Mouse (Mus musculus) heart, embryonic 12.5 days (tissue): ENCODE measurements at regions not wholly inside any gene's neighbourhood (a gene's known extent, or its start where the extent isn't known, plus 50 kb on each side); places are given as distances from the start of the nearest gene placed in this dataset.
A peak's percentile ranks its signal among the peaks of the same experiment; 100 is the strongest.

Experiments used
- ATAC-seq: fragments of 200-750 bp; cut with Nextera tagmentation; 2 replicates; pipeline ENCODE4 v1.8.0; 2017; ENCODE audit warnings: moderate TSS enrichment, moderate library complexity; ENCODE audit not compliant: insufficient number of reproducible peaks, low FRiP score
- H3K27ac ChIP-seq: fragments of 300-500 bp; sonication (generic); 2 replicates; pipeline ENCODE4 v1.5.1; 2016; ENCODE audit warnings: mild to moderate bottlenecking, moderate library complexity; ENCODE audit not compliant: poor library complexity, severe bottlenecking
- H3K27me3 ChIP-seq: fragments of 300-500 bp; sonication (generic); replicated peaks from 2 replicates; pipeline ENCODE4 v1.6.1; 2016; ENCODE audit warnings: mild to moderate bottlenecking, moderate library complexity
- H3K36me3 ChIP-seq: fragments of 300-500 bp; sonication (generic); 2 replicates; pipeline ENCODE4 v1.6.1; 2016; ENCODE audit warnings: mild to moderate bottlenecking, moderate library complexity
- H3K4me1 ChIP-seq: fragments of 300-500 bp; sonication (generic); replicated peaks from 2 replicates; pipeline ENCODE4 v1.6.1; 2016; ENCODE audit warnings: mild to moderate bottlenecking
- H3K4me2 ChIP-seq: fragments of 300-500 bp; sonication (generic); 2 replicates; pipeline ENCODE4 v1.6.1; 2016; ENCODE audit warnings: mild to moderate bottlenecking, moderate library complexity
- H3K4me3 ChIP-seq: fragments of 300-500 bp; sonication (generic); 2 replicates; pipeline ENCODE4 v1.5.1; 2016; ENCODE audit warnings: mild to moderate bottlenecking
- H3K9ac ChIP-seq: fragments of 300-500 bp; sonication (generic); 2 replicates; pipeline ENCODE4 v1.6.1; 2016; ENCODE audit warnings: mild to moderate bottlenecking, moderate library complexity
- H3K9me3 ChIP-seq: fragments of 300-500 bp; sonication (generic); replicated peaks from 2 replicates; pipeline ENCODE4 v1.6.1; 2016; ENCODE audit warnings: mild to moderate bottlenecking, moderate library complexity
- WGBS: fragments of 180-500 bp; shearing (Covaris S2); methylation state at CpG from one replicate; pipeline ENCODE4 v1.1.7; 2016; 5-methylcytosine and 5-hydroxymethylcytosine counted together

DNA sequence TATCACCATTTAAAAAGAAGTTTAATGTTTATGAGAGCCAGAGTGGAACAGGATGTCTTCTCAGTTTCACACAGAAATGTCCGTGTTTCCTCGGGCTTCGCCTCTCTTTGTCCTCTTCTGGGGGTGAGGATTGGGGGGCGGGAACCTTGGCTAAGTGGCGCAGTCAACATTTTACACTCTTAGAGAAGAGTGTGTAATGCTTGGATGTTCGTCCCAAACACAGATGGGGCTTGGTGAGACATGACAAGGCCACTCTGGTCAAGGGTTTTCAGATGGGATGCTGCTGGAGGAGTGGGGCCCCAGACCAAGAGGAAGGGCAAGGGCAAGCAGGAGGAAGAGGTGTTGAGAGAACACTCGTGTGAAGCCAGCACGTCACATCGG, 172.6 kb upstream of the Clint1 start:
- Histone ChIP-seq H3K9me3 (no peaks in the 10 kb centered on the region), H3K27me3 (no peaks in the 10 kb centered on the region), H3K4me2 (no peak overlapping the region), H3K36me3 (no peaks in the 10 kb centered on the region), H3K4me1 (peaks cover 25% of the 10 kb centered on the region), H3K27ac (peak overlapping the region; percentile 57; the same call in 1 of the 2 replicates), H3K4me3 (no peak overlapping the region), H3K9ac (no peak overlapping the region)
- WGBS = 73% methylated on average over 9 of the region's 9 CpGs
- no peak for ATAC-seq

DNA sequence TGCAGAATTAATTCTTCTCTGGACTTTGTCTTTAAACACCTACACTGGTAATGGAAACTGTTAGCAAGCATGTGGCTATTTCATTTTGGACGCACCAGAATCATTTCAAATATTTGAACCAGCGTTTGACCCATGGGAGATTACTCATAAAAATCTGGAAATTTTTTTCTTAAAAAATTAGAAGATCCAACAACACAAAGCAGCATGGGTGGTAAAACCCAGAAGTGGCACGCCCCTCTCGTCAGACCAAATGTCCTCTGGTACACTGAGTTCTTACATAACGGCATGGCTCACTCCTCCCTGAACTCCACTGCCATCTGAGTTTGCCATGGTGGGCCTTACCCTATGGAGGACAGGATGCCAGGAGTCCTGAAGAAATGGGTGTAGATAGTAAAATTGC, 166.3 kb upstream of the Clint1 start:
- no peaks in the 10 kb centered on the region for H3K36me3 ChIP-seq
- H3K4me1 ChIP-seq = peaks cover 26% of the 10 kb centered on the region
- H3K4me3 ChIP-seq = no peak overlapping the region
- no peak overlapping the region for H3K4me2 ChIP-seq
- H3K27ac ChIP-seq = no peak overlapping the region
- H3K9ac ChIP-seq = no peak overlapping the region
- WGBS = 83% methylated on average over 5 of the region's 5 CpGs
- no peaks in the 10 kb centered on the region for H3K27me3 ChIP-seq
- H3K9me3 ChIP-seq = no peaks in the 10 kb centered on the region
- no peak for ATAC-seq

DNA sequence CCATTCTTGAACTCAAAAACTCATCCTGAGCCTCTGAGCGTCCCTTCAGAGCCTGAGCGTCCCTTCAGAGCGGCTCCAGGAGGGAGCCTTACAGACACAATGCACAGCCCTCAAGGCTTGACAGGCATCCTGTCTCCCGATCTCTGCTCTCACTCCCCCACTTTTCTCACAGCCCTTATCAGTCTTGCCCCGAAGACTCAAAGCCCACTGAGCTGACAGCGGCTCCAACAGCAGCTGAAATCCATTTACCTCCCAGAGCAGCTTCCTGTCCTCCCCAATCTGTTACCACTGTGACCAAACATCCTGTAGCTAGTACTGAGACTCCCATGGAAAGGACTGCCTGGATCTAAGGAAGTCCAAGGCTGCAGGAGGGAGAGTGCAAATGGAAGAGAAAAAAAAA, 158.6 kb upstream of the Clint1 start:
- 6% methylated on average over 6 of the region's 6 CpGs for WGBS
- H3K36me3 ChIP-seq = no peaks in the 10 kb centered on the region
- H3K27me3 ChIP-seq = no peaks in the 10 kb centered on the region
- H3K4me1 ChIP-seq = peaks cover 10% of the 10 kb centered on the region
- no peak overlapping the region for H3K9ac ChIP-seq
- H3K4me2 ChIP-seq = no peak overlapping the region
- peak; percentile 86 for ATAC-seq
- no peaks in the 10 kb centered on the region for H3K9me3 ChIP-seq
- no peak overlapping the region for H3K4me3 ChIP-seq
- H3K27ac ChIP-seq = peak overlapping the region; percentile 87

DNA sequence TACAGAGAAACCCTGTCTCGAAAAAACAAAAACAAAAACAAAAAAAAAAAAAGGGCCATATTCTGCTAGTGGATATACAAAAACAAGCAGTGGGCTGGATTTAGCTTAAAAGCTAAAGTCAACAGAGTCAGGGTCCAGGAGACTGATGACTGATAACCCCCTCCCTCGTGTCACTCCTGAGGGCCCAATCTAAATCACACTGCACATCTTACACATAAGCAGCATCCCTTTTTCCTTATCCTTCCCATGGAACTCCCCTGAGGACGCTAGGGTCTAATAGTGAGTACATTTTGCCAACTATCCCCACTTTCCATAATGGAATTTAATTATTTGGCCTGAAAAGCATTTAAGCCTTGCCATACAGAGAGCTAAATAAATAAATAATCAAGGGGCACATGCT, 150.3 kb upstream of the Clint1 start:
- no peak overlapping the region for H3K9ac ChIP-seq
- H3K4me1 ChIP-seq = no peaks in the 10 kb centered on the region
- no peaks in the 10 kb centered on the region for H3K27me3 ChIP-seq
- ATAC-seq = no peak
- 59% methylated on average over 3 of the region's 3 CpGs for WGBS
- no peak overlapping the region for H3K4me3 ChIP-seq
- H3K36me3 ChIP-seq = no peaks in the 10 kb centered on the region
- no peak overlapping the region for H3K4me2 ChIP-seq
- no peaks in the 10 kb centered on the region for H3K9me3 ChIP-seq
- no peak overlapping the region for H3K27ac ChIP-seq

DNA sequence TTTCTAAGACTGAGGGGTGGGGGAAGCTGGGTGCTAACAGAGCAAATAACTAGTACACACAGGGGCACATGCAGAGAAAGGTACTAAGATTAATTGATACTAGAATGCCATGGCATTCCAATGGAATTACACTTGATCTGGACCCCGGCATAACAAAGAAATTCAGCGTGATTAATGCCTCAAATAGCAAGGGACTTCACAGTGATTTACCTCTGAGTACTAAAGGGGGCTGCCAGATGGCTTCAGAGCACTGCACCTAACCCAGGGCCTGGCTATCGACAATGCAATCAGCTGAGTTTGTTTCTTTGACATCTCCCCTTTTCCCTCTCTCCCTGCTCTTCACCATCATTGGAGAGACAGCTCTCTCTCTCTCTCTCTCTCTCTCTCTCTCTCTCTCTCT, 148.9 kb upstream of the Clint1 start:
- ATAC-seq = no peak
- H3K4me2 ChIP-seq = no peak overlapping the region
- no peak overlapping the region for H3K4me3 ChIP-seq
- H3K4me1 ChIP-seq = no peaks in the 10 kb centered on the region
- no peak overlapping the region for H3K9ac ChIP-seq
- 69% methylated on average over 3 of the region's 3 CpGs for WGBS
- no peaks in the 10 kb centered on the region for H3K36me3 ChIP-seq
- no peak overlapping the region for H3K27ac ChIP-seq
- no peaks in the 10 kb centered on the region for H3K9me3 ChIP-seq
- no peaks in the 10 kb centered on the region for H3K27me3 ChIP-seq

DNA sequence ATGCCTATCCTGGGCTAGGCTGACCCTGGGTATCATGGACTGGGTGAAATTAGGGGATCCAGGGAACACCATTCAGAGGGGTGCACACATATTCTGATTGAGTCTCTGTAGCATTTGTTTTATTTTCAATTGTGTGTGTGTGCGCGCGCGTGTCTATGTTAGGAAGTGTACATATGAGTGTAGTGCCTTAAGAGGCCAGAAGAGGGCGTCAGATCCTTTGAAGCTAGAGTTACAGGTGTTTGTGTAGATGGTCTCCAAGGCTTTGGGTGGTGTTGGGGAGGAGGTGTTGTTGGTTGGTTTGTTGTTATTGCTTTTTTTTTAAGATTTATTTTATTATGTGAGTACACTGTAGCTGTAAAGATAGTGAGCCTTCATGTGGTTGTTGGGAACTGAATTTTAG, 147.4 kb upstream of the Clint1 start:
- no peak overlapping the region for H3K4me3 ChIP-seq
- H3K27ac ChIP-seq = no peak overlapping the region
- H3K9ac ChIP-seq = no peak overlapping the region
- no peaks in the 10 kb centered on the region for H3K36me3 ChIP-seq
- 62% methylated on average over 5 of the region's 5 CpGs for WGBS
- ATAC-seq = no peak
- no peaks in the 10 kb centered on the region for H3K9me3 ChIP-seq
- no peaks in the 10 kb centered on the region for H3K27me3 ChIP-seq
- no peaks in the 10 kb centered on the region for H3K4me1 ChIP-seq
- H3K4me2 ChIP-seq = no peak overlapping the region

DNA sequence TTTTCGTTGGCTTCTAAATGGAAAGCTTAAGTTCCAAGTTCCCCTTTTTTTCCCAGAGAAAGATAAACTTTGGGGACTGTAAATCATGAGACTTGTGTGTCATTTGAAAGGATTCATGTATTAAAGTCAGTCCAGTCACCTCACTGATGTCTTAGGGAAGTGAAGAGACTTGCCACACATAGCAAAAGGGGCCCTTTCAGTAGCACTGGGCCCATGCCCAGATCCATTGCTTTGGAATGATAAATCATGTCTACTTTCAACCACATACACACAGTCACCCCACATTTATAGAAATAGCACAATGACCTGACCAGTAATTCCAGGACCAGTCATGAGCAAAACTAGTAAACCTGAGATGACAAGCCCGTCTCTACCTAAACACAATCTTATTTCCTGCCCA, 133.2 kb upstream of the Clint1 start:
- no peaks in the 10 kb centered on the region for H3K27me3 ChIP-seq
- no peak for ATAC-seq
- no peak overlapping the region for H3K9ac ChIP-seq
- whole genome bisulfite sequencing = 46% methylated on average over 2 of the region's 2 CpGs
- H3K36me3 ChIP-seq = no peaks in the 10 kb centered on the region
- H3K4me2 ChIP-seq = no peak overlapping the region
- H3K27ac ChIP-seq = peak overlapping the region; percentile 69
- no peaks in the 10 kb centered on the region for H3K9me3 ChIP-seq
- H3K4me1 ChIP-seq = 0 out of 2 replicates have a peak, but pooled peaks cover 4% of the 10 kb centered on the region
- H3K4me3 ChIP-seq = no peak overlapping the region

DNA sequence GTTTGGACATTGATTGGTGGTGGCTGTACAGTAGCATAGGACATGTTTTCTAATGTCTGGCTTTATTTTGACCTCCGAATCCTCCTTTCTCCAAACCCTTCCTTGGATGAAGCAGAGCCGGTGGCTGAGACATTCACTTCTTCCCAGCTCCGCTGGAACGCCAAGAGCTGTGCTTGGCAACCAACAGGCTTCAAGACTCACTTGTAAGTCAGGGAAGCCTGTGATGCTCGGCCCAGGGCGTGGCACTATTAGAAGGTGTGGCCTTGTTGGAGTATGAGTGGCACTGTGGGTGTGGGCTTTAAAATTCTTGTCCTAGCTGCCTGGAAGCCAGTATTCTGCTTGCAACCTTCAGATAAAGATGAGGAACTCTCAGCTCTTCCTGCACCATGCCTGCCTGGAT, 132.0 kb upstream of the Clint1 start:
- ATAC-seq = no peak
- no peak overlapping the region for H3K27ac ChIP-seq
- 81% methylated on average over 6 of the region's 6 CpGs for WGBS
- H3K36me3 ChIP-seq = no peaks in the 10 kb centered on the region
- no peaks in the 10 kb centered on the region for H3K9me3 ChIP-seq
- H3K4me2 ChIP-seq = no peak overlapping the region
- H3K27me3 ChIP-seq = no peaks in the 10 kb centered on the region
- no peak overlapping the region for H3K4me3 ChIP-seq
- 0 out of 2 replicates have a peak, but pooled peaks cover 4% of the 10 kb centered on the region for H3K4me1 ChIP-seq
- H3K9ac ChIP-seq = no peak overlapping the region

DNA sequence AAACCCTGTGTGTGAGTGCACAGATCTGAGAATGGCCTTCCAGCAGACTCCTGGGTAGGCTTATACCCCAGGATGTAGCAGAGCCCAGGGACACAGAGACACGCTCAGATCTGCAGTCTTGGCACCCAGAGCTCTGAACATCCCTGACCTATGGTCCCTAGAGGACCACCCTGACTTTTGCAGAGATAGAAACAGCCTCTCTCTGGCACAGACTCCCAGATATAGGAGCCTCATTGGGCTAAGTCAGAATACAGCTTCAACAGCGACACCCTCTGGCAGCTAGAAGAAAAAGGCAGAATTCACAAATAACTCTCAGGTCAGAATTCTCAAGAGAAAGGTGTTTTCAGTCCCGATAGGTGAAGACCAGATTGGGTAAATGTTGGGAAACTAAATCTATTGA, 115.3 kb upstream of the Clint1 start:
- no peak overlapping the region for H3K4me3 ChIP-seq
- H3K36me3 ChIP-seq = no peaks in the 10 kb centered on the region
- 40% methylated on average over 3 of the region's 3 CpGs for WGBS
- no peak overlapping the region for H3K9ac ChIP-seq
- ATAC-seq = no peak
- H3K4me1 ChIP-seq = peaks cover 3% of the 10 kb centered on the region; the same call in 1 of the 2 replicates
- H3K27ac ChIP-seq = no peak overlapping the region
- no peak overlapping the region for H3K4me2 ChIP-seq
- no peaks in the 10 kb centered on the region for H3K9me3 ChIP-seq
- H3K27me3 ChIP-seq = no peaks in the 10 kb centered on the region

DNA sequence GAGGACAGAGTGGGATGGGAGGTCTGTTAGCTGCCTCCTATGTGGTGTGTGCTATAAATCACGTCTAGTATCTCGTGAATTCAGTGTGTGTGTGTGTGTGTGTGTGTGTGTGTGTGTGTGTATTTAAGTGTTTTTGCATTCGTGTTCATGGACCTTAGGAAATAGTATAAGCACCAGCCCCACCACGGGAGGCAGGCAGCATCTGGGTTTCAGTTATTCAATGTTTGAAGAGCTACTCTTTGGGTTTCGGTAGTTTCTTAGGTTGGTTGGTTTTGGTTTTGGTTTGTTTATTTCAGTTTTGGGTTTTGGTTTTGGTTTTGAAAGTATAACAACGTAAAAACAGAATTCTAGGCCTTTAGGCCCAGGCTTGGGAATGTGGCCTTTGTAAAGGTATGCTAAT, 113.5 kb upstream of the Clint1 start:
- Histone ChIP-seq H3K9me3 (no peaks in the 10 kb centered on the region), H3K27ac (no peak overlapping the region), H3K4me1 (peaks cover 3% of the 10 kb centered on the region; the same call in 1 of the 2 replicates), H3K36me3 (no peaks in the 10 kb centered on the region), H3K4me2 (no peak overlapping the region), H3K27me3 (no peaks in the 10 kb centered on the region), H3K9ac (no peak overlapping the region), H3K4me3 (no peak overlapping the region)
- 74% methylated on average over 6 of the region's 6 CpGs for WGBS
- no peak for ATAC-seq

DNA sequence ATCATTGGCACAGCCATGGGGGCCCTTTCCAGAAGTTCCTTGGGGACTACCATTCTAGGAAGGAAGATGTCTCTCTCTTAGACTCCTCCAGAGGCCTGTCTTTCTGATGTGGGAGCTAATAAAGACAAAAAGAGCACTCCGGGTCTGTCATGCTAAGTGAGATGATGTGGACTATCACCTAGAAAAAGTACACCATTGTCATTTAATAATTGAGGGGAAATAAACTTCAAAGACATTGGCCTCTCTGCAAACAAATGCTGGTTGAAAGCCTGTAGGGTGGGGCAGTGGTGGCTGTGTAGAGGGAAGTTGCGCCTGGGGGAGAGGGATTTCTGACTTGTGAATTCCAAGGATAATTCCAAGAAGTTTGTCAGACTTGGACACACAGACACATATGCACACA, 105.9 kb upstream of the Clint1 start:
- Histone ChIP-seq H3K4me1 (no peaks in the 10 kb centered on the region), H3K27me3 (no peaks in the 10 kb centered on the region), H3K9me3 (peaks cover 8% of the 10 kb centered on the region; the same call in 1 of the 2 replicates), H3K27ac (no peak overlapping the region), H3K9ac (no peak overlapping the region), H3K36me3 (no peaks in the 10 kb centered on the region), H3K4me3 (no peak overlapping the region), H3K4me2 (no peak overlapping the region)
- 85% methylated on average over 2 of the region's 2 CpGs for WGBS
- no peak for ATAC-seq

DNA sequence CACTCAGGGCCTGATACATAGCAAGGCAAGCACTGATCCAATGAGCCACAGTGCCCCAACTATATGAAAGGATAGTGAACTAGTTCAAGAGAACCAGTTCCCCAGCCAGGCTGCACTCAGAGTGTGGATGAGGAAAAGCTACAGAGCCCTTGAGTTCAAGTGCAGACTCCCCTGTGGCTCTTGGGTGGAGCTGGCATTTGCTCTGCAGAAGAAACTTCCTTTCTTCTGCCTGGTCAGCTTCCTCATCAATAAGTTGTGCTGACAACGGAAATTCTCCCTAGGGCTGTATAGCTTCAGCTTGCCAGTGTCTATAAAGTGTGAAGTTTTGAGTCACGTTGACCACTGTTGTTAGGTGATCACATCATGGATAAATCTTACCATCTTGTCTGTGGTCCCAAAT, 101.6 kb upstream of the Clint1 start:
- Histone ChIP-seq H3K9ac (no peak overlapping the region), H3K4me2 (no peak overlapping the region), H3K9me3 (no peaks in the 10 kb centered on the region), H3K27me3 (no peaks in the 10 kb centered on the region), H3K4me1 (no peaks in the 10 kb centered on the region), H3K27ac (no peak overlapping the region), H3K36me3 (no peaks in the 10 kb centered on the region), H3K4me3 (no peak overlapping the region)
- WGBS = 65% methylated on average over 2 of the region's 2 CpGs
- ATAC-seq = no peak
